Mouse (Mus musculus) left cerebral cortex, adult 11 months (tissue): ENCODE data around the gene Maff.

ENCODE experiments used
- DNase-seq: peaks from one replicate; pipeline ENCODE4 v3.0.0; 2022; ENCODE audit warnings: low spot score

Gene Maff

DNA sequence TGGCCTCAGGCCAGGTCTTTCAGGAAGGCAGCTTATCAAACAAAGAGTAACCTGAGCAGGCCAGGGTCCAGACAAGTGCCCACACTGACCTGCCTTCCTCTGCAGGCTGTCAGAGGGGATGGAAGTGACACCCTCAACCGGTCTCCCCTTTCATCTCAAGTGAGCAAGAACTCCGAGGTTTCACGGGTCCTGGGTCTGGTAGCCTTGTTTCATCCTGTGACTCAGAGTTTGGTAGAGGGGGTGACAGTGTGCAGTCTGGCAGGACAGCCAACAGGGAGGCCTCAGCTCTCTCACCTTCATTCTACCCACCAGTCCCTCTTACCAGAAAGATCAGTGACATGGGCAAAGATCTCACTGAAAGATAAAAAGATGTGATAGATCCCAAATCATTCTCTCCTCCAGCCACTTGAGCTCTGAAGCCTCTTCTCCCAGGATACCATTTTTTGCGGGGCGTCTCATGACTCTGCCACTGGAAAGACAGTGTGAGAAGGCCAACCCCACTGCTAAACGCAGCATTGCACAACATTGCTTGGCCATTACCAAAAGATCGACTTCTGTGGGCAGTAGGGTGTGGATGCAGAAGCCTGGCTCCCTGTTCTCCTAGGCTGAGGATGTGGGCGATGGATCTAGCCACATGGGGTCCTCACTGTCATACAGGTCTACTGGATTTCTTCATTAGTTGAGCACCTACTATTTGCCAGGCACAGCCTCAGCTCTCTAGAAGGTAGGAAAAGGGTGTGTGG, at the start of gene Maff:
Gene Maff, plus strand, starts transcription at position 571 of the 743 bp plus-strand sequence.
- no peak for DNase-seq

DNA sequence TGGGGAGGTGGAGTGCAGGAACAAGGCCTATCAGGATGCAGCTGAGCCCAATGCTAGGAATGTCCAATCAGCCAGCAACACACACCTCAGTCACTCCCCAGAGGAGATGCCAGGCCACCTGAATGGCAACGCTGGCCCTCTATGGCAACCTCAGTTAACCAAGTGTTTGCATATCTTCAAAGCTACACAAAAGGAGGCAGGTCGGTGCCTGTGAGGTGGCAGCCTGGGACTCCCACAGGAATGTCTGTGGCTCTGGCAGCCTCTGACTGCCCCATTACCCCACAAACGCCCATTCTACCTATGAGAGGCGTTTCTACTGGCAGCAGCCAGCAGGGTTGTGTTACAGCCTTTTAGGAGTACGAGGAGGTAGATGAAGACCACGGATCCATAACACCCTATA, 47.9 kb upstream of the Maff start:
- no peak for DNase-seq

DNA sequence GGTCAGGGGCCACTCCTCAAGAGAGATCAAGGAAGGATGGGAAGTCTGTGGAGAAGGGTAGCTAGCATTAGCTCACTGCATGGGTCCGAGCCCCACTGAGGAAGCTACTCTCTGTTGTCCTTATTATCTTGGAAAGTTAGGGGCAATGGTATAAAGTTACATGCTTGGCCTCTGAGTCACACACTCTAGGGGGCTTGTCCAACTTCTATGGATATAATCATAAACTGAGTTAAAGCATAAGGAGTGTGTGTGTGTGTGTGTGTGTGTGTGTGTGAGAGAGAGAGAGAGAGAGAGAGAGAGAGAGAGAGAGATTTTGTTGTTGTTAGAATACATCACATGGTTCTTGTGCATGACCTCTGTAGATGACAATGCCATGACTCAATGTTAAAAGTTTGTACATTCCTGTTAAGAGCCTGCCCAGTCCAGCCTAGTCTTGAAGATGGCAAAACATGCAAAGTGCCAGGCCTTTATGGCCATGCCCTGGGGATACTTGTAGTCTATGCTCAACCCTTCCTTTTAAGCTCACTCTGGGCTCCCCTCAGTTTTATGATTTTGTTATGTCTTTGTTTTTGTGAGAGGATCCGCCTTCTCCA, 46.8 kb upstream of the Maff start:
- no peak for DNase-seq

DNA sequence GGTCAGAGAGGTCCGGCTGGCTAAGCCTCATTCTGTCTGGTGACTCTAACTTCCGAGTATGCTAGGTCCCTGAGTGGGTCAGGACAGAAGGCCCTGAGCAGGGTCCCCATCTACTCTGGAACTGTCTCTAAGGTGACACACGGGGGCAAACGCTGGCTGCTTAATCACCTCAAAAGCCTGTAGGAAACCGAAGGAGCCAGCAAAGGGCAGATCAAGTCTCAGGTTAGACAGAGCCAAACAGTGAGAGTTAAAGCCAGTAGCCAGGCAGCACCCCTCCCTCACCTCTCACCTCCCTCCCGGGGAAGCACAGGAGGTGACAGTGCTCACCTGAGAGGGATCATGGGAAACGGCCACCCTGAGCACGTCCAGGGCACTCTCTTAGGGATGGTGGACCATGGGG, 42.7 kb upstream of the Maff start:
- DNase-seq: no peak

DNA sequence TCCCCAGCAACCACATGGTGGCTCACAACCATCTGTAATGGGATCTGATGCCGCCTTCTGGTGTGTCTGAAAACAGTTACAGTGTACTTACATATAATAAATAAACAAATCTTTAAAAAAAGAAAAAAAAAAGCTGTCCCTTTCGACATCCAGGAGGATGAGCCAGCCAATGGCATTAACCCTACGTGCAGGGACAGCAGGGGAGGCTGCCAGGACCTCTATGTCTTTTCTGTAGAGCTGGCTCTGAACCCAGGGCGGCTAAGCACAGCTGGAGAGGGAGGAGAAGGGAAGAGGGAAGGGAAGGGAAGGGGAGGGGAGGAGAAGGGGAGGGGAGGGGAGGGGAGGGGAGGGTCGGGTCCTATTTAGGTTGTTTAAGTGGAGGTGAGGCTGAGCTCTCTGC, 41.6 kb upstream of the Maff start:
- no peak for DNase-seq

DNA sequence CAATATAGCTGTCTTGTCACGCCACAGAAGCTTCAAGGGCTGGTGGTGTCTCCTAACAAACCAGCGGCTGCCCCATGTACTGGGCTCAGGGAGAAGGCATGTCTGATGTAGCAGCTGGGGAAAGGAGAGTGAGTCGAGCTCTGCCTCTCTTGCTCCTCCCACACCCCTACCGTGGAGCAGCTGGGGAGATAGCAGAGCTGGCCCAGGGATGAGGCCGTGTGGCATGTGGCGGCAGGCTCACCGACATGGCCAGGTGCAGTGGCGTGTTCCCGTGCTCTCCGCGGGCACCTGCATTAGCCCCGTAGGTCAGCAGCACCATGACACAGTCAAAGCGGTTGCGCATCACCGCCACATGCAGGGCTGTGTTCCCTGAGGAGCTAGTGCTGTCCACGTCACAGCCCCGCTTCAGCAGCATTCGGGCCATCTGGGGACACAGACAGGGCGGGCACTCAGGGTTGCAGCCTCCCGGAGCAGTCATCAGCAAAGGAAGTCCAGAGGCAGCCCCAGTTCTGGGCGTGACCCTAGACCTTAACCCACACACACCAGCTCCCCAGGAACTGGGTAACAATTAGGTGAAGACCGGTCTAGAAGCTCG, 40.3 kb upstream of the Maff start:
- no peak for DNase-seq

DNA sequence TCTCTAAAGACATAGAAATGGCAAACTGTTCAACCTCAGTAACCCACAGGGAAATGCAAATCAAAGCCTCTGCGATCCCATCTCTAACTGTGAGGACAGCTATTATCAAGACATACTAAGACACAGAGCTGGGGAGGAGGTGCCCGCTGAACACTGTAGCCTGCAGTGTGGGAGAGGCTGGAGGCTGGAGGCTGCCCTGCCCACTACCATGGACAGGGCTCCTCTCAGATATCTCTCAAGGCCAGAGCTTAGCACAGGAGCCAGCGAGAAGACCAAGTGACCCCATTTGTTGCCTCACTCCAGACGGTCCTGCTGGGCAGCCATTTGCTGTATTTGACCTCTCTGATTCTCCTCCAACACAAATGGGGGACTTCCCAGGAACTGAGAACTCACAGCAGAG, 38.6 kb upstream of the Maff start:
- no peak for DNase-seq

DNA sequence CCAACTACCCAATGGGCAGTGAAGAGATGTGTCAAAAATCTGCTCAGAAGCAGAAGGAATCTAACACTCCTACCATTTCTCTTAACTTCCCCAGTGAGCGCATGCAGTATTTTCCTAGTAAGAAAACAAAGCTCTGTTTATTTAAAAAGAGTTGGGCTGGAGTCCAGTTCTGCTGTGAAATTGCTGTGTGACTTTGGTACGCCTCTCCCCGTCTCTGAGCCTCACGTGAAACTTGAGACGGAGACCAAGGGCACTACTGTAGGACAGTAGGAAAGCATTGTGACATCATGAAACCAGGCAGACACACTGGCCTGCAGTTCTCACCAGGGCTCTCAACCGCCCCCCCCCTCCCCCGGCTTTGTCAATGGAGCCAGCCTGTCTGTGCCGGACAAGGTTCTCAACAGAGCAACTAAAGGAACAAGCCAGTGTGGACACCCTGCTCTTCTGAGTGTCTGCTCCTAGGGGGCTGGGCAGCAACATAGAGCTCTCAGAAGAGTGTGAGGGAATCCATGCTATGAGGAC, 32.5 kb upstream of the Maff start:
- DNase-seq: no peak

DNA sequence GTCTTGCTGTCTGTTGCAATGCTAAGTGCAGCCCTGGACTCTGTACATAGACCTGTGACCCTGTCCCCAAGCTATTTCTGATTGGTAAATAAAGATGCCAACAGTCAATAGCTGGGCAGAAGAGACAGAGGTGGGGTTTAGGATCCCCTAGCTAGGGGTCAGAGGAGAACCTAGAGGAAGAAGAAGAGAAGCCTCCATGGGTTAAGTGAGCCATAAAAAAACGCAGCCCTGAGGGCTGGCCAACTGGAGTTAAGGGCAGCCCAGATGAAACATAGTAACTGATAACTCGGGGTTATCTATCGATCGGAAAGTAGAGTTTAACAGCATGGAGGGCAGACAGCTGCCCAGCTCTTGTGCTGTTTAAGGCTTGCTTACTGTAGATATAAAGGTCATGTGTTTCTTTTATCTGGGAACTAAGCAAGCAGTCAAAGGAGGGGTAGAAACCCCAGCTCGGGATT, 24.7 kb upstream of the Maff start:
- no peak for DNase-seq

DNA sequence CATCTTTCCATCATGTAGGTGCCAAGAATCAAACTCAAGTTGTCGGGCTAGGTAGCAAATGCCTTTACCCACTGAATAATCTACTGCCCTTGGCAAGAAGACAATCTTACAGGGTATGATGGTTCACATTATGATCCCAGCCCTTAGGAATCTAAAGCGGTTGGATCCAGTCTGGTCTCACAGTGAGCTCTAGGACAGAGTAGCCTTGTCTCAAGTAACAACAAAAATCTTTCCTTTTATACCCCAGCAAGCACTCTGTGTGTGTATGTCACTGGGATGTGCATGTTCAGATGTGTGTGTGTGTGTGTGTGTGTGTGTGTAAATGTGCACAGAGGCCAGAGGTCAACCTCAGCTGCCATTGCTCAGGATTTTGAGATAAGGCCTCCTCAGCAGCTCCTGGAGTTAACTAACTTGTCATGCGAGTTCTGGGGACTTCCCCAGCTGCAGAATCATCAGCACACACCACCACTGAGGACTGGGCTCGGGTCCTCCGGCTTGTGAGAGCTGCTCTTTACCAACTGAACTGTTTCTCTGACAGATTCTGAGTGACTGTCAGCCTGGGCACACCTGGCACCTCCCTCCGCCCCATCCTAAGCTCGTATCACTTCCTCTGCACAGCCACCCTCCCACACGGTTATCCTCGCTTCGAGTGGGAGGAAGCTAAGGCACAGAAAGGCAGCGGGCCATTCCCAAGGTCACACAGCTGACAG, 24.0 kb upstream of the Maff start:
- DNase-seq: no peak

DNA sequence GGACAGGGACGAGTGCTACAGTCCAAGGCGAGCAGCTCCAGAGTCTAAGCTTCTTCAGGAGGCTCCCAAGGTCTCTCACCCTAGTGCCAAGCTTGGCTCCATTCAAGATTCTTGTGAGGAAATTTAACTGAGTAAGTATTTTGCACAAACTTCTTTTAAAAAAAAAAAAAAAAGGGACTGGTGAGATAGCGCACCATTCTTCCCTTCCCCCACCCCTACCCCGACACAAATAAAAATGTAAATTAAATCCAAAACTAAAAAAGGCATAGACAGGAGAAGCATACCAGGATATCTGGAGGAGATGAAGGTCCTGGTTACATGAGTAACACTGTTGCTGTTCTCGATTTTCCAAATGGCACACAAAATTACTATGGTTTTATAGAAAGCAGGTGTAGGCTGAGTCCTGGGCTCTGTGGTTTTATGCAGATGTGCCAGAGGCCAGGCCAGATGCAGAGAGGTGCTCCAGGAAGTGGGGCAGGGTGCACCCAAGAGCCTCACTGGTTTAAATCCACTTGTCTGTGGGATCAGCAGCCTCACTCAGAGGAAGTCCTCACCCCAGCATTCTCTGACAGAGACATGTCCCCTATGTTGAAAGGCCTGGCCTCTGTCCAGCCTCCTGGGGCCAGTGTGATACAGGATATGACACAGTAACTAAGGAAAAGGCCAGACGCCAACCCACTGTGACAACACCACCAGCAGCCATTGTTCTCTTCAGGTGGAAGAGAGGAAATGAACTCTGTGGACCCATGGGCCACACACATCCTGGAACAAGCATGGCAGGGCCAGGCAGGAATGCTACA, 23.2 kb upstream of the Maff start:
- no peak for DNase-seq

DNA sequence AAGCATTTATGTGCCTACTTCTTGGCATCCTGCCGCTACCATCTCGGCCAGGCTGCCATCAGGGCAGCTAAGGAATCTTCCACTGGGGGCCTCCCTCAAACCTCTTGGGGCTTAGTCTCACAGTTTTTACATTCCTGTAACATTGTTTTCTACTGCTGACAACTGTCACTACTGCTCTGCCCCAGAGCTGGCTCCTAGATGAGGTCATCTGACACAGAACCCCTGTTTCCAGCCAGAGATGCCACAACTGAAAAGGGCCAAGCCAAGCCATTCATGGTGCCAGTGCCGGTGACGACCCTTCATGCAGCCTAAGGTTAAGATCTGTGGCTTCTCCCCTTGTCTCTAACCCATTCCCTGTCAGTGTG, 22.6 kb upstream of the Maff start:
- DNase-seq: no peak

DNA sequence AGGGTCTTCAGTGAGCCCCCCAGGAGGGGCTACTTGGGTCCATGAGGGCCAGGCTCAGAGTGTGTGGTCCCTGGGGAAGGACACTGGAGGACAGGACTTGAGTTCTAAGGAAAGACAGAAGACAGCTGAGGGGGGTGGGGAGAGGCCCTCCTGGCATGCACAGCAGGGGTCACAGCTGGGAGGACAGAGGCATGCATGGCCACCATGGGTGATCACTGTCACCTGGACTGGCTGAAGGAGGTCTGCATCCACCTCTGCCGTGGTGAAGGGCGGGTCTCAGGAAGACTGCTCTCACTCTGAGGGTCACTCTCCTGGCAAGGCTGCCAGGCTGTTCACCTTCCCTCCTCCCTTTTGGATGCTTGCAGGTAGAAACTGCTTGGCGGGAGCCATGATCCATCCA, 22.0 kb upstream of the Maff start:
- DNase-seq: no peak

DNA sequence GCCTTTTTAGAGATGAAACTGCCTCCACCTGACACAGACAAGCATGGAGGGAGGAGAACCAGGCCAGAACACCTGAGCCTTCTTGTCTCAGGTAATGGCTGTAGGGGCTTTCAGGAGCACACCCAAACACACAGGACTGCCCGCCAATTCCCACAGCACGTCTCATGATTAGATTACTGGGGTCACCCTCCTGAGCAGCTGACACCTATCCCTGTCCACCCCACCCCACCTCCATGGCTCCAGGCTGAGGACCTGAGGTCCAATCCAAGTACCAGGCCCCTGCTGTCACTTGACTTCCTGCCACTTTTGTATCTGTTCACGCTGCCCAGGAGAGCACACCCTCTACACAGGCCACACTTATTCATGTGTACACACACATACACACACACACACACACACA, 20.7 kb upstream of the Maff start:
- DNase-seq: no peak

DNA sequence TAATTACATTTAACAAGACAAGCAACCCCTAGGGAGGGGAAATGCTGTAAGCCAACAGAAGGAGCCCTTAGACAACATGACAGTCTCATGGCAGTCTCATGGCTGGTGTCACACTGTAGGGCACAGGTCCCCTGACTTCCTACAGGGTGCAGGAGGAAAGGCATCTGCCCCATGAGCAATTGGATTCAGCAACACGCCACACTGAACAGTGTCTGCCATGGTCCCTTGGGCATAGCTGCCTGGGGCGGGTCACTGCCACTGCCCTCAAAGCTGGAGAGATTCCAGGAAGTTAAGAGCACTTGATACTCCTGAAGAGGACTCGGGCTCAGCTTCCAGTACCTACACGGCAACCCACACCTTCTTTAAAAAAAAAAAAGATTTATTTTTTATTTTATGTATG, 20.2 kb upstream of the Maff start:
- DNase-seq: no peak

DNA sequence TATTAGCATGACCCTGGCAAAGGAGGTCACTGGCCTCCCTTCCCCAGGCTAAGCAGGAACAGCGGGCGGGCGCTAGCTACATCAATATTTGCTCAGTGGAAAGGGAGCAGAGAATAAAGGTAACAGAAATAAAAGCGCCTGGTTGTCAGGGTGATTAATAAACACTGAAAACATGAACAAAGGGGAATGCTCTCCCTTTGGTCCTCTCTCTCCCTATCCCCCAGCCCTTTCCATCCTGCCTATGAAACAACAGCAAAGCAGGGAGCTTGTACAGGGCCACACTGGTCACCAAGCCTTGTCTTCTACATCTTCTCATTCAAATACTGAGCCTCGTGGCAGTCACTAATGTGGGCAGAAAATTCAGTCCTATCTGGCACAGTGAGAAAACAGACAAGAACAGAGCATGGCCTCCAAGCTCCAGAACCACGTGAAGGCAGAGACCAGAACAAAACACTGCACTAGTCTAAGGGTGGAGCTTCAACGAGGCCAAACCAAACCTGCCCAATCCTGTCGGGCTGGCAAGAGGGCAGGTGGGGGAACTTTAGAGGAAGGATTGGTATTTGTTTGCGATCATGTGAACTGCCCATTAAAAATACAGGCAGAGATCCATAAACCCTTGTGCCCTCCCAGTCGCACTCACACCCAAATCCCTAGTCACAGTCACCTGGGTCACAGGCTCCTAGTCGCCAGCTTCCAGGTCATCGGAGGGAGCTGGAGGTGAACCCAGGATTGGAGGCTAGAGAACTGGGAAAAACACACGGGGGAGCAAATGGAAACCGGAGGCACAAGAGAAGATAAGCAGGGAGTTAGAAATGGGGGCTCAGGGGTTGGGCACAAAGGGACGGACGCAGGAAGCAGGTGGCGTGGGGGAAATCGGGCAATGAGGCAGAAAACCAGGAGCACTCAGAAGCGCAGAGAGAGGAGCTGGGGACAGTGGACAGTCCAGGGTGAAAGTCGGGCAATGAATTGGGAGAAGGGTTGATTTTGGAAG, 19.2 kb upstream of the Maff start:
- DNase-seq: peak; percentile 47

DNA sequence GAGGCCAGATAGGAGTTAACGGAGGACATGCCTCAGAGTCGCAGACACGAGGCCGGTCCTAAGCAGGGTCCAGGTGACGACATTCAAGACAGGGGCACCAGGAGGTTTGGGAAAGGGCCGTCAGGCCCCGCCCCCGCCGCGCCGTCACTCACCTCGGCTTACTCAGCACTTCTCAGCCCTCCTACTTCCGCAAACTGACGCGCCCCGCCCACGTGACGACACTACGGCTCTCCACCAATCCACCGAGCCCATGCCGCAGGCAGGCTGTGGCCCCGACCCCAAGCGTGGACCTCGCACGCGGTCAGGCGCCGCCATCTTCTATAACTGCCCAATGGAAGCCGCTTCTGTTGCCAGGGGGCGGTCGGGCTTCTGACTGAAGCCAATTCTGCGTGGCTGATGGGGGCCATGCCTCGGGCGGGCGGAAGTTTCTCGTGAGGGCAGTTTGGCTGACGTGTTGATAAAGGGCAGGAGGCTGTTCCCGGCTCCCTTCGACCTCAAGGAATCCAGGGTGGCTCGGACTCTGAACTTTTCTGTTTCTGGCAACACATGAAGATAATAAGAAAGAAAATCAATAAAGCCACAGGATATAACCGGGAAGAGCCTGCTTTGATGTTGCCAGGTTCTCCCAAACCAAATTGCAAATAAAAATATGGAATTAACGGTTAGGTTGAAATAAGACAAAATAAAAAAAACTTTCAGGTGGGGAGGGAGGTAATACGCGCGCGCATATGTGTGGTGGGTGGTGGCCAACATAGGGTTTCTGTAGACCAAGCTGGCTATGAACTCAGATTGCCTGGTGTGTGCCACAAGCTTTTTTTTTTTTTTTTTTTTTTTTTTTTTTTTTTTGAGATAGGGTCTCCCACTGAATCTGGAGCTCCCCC, 18.1 kb upstream of the Maff start, which contains the start of gene Pla2g6:
Gene Pla2g6, minus strand, starts transcription at position 333 of the 881 bp plus-strand sequence.
- peak; percentile 99 for DNase-seq

DNA sequence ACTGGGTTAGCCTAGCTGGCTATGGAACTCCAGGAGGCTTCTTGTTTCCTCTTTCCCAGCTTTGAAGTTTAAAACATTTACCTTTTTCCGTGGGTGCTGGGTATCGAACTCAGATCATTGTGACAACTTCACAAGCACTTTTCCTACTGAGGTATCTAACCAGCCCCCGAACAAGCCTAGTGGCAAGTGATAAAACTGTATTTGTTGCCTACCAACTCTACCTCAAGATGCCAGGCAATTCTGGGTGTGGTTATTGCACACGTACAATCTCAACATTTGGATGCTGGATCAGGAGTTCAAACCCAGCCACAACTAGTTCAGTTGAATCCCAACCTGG, 17.5 kb upstream of the Maff start:
- no peak for DNase-seq

DNA sequence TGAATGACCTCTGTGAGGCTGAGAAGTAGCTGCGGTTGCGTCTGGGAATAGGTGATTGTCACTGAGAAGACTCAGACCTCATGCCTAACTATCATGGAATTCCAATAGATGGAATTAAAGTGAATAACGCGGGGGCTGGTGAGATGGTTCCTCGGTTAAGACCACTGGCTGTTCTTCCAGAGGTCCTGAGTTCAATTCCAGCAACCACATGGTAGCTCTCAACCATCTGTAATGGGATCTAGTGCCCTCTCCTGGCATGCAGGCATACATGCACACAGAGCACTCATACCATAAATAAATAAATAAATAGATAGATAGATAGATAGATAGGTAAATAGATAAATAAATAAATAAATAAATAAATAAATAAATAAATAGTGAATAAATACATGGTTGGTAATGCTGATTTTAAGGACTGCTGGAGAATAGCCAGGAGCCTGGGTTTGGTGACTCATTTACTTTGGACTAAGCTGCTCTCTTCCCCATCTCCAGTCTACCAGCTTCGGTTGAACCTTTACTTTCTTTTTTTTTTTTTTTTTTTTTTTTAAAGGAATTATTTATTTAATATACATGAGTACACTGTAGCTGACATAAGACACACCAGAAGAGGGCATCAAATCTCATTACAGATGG, 17.0 kb upstream of the Maff start:
- no peak for DNase-seq
